ENCODE assay signal across 8 mouse cellular contexts in genomic region chr12:71438254-71438653, GRCm38 (mm10).
A peak's percentile ranks its signal among the peaks of the same experiment; 100 is the strongest.
DNase-seq lines count a peak whose midpoint lies in the region; ATAC-seq lines count a peak whose summit lies in the region.

No protein-coding gene starts in this region.

- peak; percentile 26 for DNase-seq in gastrocnemius, postnatal 10 days
- no peak for DNase-seq in gastrocnemius, postnatal 4 days (ENCODE audit: low spot score in 2 of 2)
- peak; percentile 12 for DNase-seq in adipocyte (ENCODE audit: low spot score)
- DNase-seq in heart, adult 9 months (ENCODE audit: low spot score in 2 of 2), result peak; percentile 57 to 72
- peak; percentile 76 to 78 for DNase-seq in kidney, postnatal 36 days
- peak; percentile 46 for DNase-seq in neural tube, embryonic 11.5 days (ENCODE audit: low spot score)
- no peak for DNase-seq in cerebellum, postnatal 36 days

- no peaks in the 10 kb centered on the region for H3K27me3 ChIP-seq in neural tube, embryonic 11.5 days (ENCODE audit: control insufficient read depth, insufficient read depth, low read length)

- ATAC-seq in neural tube, embryonic 11.5 days (ENCODE audit: insufficient read depth, low FRiP score, low TSS enrichment), result no peak
- ATAC-seq in erythroid progenitor cell, adult 5-6 weeks (replicated peaks; ENCODE audit: low FRiP score, poor library complexity, severe bottlenecking), result no peak

- H3K4me2 ChIP-seq in neural tube, embryonic 11.5 days (ENCODE audit: low read depth), result no peak overlapping the region

- H3K9ac ChIP-seq in neural tube, embryonic 11.5 days (ENCODE audit: low read length), result no peak overlapping the region

- H3K36me3 ChIP-seq in neural tube, embryonic 11.5 days (ENCODE audit: control insufficient read depth, insufficient read depth, low read length), result no peaks in the 10 kb centered on the region

- H3K9me3 ChIP-seq in neural tube, embryonic 11.5 days (ENCODE audit: control insufficient read depth, low read length), result no peaks in the 10 kb centered on the region; the same call in 1 of the 2 replicates

- 33% methylated on average over 6 of the region's 6 CpGs for WGBS in neural tube, embryonic 11.5 days

- H3K4me1 ChIP-seq in neural tube, embryonic 11.5 days (ENCODE audit: control insufficient read depth, insufficient read depth, low read length), result peaks cover 12% of the 10 kb centered on the region

- H3K27ac ChIP-seq in neural tube, embryonic 11.5 days (ENCODE audit: low read depth, low read length), result no peak overlapping the region

- H3K4me3 ChIP-seq in neural tube, embryonic 11.5 days (ENCODE audit: low read depth, low read length), result no peak overlapping the region

Comparison
In these comparisons a context has a peak if more than half of its experiments do, and no peak if none do; other contexts are left out.
1. DNase-seq: peak in gastrocnemius, postnatal 10 days (single experiment), adipocyte (single experiment), heart, adult 9 months (2 of 2), kidney, postnatal 36 days (2 of 2) and neural tube, embryonic 11.5 days (single experiment); none in gastrocnemius, postnatal 4 days (0 of 2) and cerebellum, postnatal 36 days (0 of 2).